Mouse (Mus musculus): ENCODE data around the gene Olfr385. TPM values are rescaled to one million over a fixed set of nuclear protein-coding genes. Genes with fewer than 3 reads are reported as not detected.
"Not testable (repeated sequence)": the region's sequence is repeated elsewhere in the genome, so short reads cannot be mapped to it uniquely, and the experiment has no call there.

Olfr385 gene
- total RNA-seq (2021): not detected
- long read RNA-seq, experiment 1: 0 reads
- long read RNA-seq, experiment 2: 0 reads

- Histone ChIP-seq H3K4me3 (no peak within 1 kb of the TSS), H3K27ac (no peak within 1 kb of the TSS)
- intact Hi-C loops (cut with DNase I): no loop called here
- no peak for DNase-seq
- TF ChIP-seq CTCF (IDR thresholded peaks at IDR 0.05): no peak
Observed at GRCm38 (mm10) chr11:73592908-73593307, at the start of gene Olfr385. TSS of gene Olfr385 (minus strand) at chr11:73593008.

GRCm38 (mm10) chr11:73598294-73598693, 5.5 kb upstream of the Olfr385 start, which contains the start of gene Olfr384:
TSS of gene Olfr384 (plus strand) at chr11:73598594.
- DNase-seq: no peak
- intact Hi-C loops (cut with DNase I): no loop called here
- Histone ChIP-seq H3K4me3 (no peak within 1 kb of the TSS), H3K27ac (no peak within 1 kb of the TSS)
- no peak for TF ChIP-seq CTCF (IDR thresholded peaks at IDR 0.05)

DNA sequence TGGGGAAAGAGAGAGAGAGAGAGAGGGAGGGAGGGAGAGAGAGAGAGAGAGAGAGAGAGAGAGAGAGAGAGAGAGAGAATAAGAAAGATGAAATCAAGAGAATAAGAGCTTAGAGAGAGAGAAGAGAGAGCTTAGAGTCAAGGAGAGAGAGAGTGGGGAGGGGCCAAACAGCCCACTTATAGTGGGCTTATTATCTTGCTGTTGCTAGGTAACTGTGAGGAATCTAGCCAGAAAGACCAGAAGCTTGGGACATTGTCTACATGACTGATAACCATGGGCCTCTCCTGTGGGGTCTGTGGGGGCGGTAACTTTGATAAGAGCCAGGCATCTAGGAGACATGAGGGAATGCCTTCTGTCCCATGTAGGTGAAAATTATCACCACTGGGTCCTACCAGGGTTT, 9.6 kb downstream of the Olfr385 start:
- DNase-seq; intact Hi-C loops (cut with DNase I); H3K27ac ChIP-seq; H3K4me3 ChIP-seq: not testable (repeated sequence)

- no peak overlapping the region for H3K27ac ChIP-seq
- H3K4me3 ChIP-seq: no peak overlapping the region
- DNase-seq: no peak
- TF ChIP-seq CTCF (IDR thresholded peaks at IDR 0.05): no peak
- intact Hi-C loops (cut with DNase I): no loop called here
Observed at GRCm38 (mm10) chr11:73579871-73580270, 12.9 kb downstream of the Olfr385 start.

Other genes starting within 250 kb of the Olfr385 start
- gene Olfr20, start 242.2 kb downstream of the Olfr385 start, total RNA-seq (2021): not detected
- gene Olfr376, start 221.8 kb downstream of the Olfr385 start, total RNA-seq (2021): not detected
- not detected for gene Olfr1, start 193.4 kb downstream of the Olfr385 start, total RNA-seq (2021)
- gene Olfr378, start 164.5 kb downstream of the Olfr385 start, total RNA-seq (2021): not detected
- gene Olfr380, start 135.5 kb downstream of the Olfr385 start, total RNA-seq (2021): not detected
- gene Olfr381, start 101.4 kb downstream of the Olfr385 start, total RNA-seq (2021): not detected
- not detected for gene Olfr382, start 75.8 kb downstream of the Olfr385 start, total RNA-seq (2021)
- gene Olfr384, start 5.6 kb upstream of the Olfr385 start, total RNA-seq (2021): not detected
- not detected for gene Zfp735, start 95.8 kb upstream of the Olfr385 start, total RNA-seq (2021)
- not detected for gene Olfr389, start 187.7 kb upstream of the Olfr385 start, total RNA-seq (2021)
- not detected for gene Olfr390, start 190.0 kb upstream of the Olfr385 start, total RNA-seq (2021)
- gene Olfr391-ps, start 210.0 kb upstream of the Olfr385 start, total RNA-seq (2021): not detected
- gene Olfr392, start 224.0 kb upstream of the Olfr385 start, total RNA-seq (2021): not detected

Data from gastrocnemius, adult 2 months (tissue).